Mouse (Mus musculus): Measurements from ENCODE around the gene Dynlt1a. TPM values are rescaled to one million over a fixed set of nuclear protein-coding genes. Genes with fewer than 3 reads are reported as not detected.

Dynlt1a gene
- 1 to 10 TPM; 5.0 to 6.4 TPM for polyA plus RNA-seq (2017; shearing (Covaris generic))

DNA sequence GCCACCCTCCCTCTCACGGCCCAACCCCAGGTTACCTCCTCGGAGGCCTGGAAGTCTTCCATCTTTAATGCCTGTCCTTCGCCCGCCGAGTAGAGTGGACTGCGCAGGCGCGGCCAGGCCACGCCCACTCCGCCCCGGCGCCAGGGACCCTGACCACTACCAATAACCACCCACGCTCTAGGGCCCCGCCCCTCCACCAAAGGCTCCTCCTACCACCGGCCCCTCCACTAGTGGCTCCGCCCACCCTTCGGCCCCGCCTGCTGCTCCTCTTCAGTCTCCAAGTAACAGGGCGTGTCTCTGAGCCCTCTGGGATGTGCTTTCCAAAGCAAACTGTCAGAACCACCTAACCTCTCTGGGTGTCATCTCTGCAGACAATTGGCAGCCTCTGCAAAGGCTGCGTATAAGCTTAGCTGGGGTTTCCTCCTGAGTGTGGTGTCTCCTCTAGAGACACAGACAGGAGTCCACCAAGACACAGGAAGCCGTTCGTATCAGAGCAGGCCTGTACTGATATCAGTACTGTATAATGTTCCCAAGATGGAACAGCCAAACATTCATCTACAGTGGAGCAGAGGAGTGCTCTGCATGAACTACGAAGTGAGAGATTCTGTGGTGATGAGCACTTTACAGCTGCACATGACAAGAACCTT is at the start of gene Dynlt1a:
Dynlt1a (minus strand) TSS at position 162 of the 647 bp plus-strand sequence.

GRCm38 (mm10) chr17:6256400-6257069 is 60.8 kb downstream of the Dynlt1a start, which contains the start of gene Tmem181a:
TSS of gene Tmem181a (plus strand) at chr17:6256860.

Other genes with a start within 250 kb of the Dynlt1a start
- 1 to 10 TPM; 1.6 to 3.3 TPM for gene Serac1, start 237.8 kb downstream of the Dynlt1a start, polyA plus RNA-seq (2017; shearing (Covaris generic))
- 100 to 1,000 TPM in 1 of 2 experiments, 10 to 100 TPM in 1; 90.4 to 106 TPM for gene Gtf2h5, start 237.7 kb downstream of the Dynlt1a start, polyA plus RNA-seq (2017; shearing (Covaris generic))
- gene Tulp4, start 211.1 kb downstream of the Dynlt1a start, polyA plus RNA-seq (2017; shearing (Covaris generic)) = 10 to 100 TPM; 71.1 to 78.8 TPM
- gene Tmem181a, start 60.6 kb downstream of the Dynlt1a start, polyA plus RNA-seq (2017; shearing (Covaris generic)) = 10 to 100 TPM; 10.2 to 16.2 TPM
- gene Dynlt1b, start 112.6 kb upstream of the Dynlt1a start, polyA plus RNA-seq (2017; shearing (Covaris generic)) = 100 to 1,000 TPM in 1 of 2 experiments, 10 to 100 TPM in 1; 93.3 to 130 TPM

Measured in activated CD4-positive, CD25-positive, alpha-beta regulatory T cell (primary cell).